Mouse (Mus musculus) left cerebral cortex, adult 18-20 months (tissue): ENCODE data around the gene Wfdc11. TPM values are rescaled to one million over a fixed set of nuclear protein-coding genes. Genes with fewer than 3 reads are reported as not detected.
A peak's percentile ranks its signal among the peaks of the same experiment; 100 is the strongest.
"Not testable (repeated sequence)": the region's sequence is repeated elsewhere in the genome, so short reads cannot be mapped to it uniquely, and the experiment has no call there.

Source experiments
- DNase-seq, 2 experiments: peaks; one replicate each; pipeline ENCODE4 v3.0.0; 2021 to 2022; ENCODE audit warnings: low spot score in 2 of 2, mixed read lengths in 1 of 2
- long read RNA-seq, 2 experiments: library from polyadenylated mRNA; stranded (forward); transcript quantifications; one replicate each; pipeline ENCODE4 v2.0.0; 2021
- total RNA-seq, 2 experiments: library from RNA; stranded (reverse); gene quantifications; 2 replicates each; pipeline ENCODE4 v1.2.3; 2021

The Wfdc11 gene
- not detected for total RNA-seq
- long read RNA-seq, experiment 1: 0 reads
- long read RNA-seq, experiment 2: 0 reads

DNA sequence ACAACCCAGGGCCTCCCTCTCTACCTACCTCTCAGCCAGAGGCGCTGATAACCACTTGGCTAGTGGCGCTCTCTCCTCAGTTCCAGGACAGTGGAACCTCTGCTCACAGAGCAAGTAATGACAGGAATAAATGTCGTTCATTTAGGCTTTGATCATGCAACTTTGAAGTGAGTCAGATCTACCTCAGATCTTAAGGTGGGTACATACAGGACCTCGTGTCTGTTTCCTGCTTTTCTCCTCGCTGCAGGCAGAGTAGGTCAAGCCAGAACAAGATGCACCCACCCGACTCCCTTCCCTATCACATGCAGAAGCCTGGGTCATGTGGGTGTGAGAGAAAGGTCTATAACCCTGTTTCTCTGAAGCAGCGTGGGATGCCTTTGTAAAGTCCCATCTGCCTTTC lies at the start of gene Wfdc11:
Gene Wfdc11, minus strand, starts transcription at position 101 of the 400 bp plus-strand sequence.
- DNase-seq: peak in 1 of 2 experiments; percentile 3

GRCm38 (mm10) chr2:164723276-164723675 lies 49.4 kb upstream of the Wfdc11 start:
- DNase-seq: no peak

- DNase-seq: not testable (repeated sequence)
Observed at GRCm38 (mm10) chr2:164716194-164716786, 42.4 kb upstream of the Wfdc11 start.

DNA sequence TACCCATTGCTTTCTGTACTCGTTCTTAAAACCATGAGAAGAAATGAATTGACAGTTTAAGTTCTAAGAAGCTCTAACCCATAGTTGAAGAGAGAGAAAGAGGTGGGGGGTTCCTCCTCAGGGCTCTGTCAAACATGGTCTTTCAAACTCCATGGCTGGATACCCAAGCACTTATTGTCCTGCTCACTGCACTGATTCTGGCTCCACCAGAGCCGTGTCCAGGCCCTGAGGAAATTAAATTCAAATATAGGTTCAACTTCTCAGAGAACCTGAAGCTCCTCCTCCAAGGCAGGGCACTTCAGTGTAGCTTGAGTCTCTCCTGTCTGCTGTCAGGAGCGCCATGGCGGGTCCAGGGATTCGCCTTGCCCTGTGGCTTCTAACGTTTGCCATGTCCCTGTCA lies 41.1 kb upstream of the Wfdc11 start, which contains the start of gene Spint5:
Gene Spint5, plus strand, starts transcription at position 301 of the 400 bp plus-strand sequence.
- DNase-seq: no peak

- DNase-seq: no peak
Observed at GRCm38 (mm10) chr2:164705991-164706390, 32.1 kb upstream of the Wfdc11 start.

- no peak for DNase-seq
Observed at GRCm38 (mm10) chr2:164705328-164705727, 31.4 kb upstream of the Wfdc11 start.

GRCm38 (mm10) chr2:164704235-164704634 lies 30.3 kb upstream of the Wfdc11 start:
- DNase-seq: no peak

GRCm38 (mm10) chr2:164701761-164702160 lies 27.9 kb upstream of the Wfdc11 start:
- DNase-seq: no peak

DNA sequence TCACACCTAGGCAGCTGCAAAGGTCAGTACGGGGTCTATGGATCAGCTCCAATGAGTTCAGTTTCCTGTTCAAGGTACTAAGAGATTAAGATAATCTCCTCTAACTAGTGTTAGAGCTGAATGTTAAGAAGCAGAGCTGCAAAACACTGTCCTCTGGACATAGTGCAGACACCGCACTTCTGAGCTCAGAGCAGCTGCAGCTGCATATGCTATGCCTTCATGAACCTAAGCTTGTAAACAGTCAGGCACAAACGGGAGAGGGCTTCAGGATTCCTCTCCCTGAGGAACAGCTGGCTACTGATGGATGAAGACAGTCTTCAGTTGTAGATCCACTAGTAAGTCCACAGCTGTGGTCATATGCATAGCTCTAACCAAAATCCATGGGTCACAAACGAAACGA lies 27.1 kb upstream of the Wfdc11 start:
- DNase-seq: no peak

DNA sequence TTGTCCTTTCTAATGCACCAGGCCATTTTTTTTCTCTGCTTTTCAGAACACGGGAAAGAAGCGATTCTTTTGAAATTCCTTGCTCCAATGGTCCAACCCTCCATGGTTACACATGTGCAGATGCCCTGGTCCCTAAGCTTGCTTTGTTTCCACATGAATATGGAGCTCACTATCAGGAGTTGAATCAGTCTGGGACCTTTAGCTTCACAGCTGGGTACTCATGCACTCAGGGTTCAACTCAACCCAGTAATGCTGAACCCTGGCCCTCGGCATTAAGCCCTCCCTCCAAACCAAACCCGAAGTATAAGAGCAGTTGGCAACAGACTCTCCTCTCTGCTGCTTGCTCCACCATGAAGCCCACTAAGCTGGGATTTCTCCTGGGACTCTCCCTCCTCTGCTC lies 24.3 kb upstream of the Wfdc11 start, which contains the start of gene Spint4:
Gene Spint4, plus strand, starts transcription at position 301 of the 400 bp plus-strand sequence.
- no peak for DNase-seq

GRCm38 (mm10) chr2:164684807-164685206 lies 10.9 kb upstream of the Wfdc11 start, which contains the start of gene Wfdc13:
Wfdc13 (plus strand) TSS chr2:164685107.
- no peak for DNase-seq

DNA sequence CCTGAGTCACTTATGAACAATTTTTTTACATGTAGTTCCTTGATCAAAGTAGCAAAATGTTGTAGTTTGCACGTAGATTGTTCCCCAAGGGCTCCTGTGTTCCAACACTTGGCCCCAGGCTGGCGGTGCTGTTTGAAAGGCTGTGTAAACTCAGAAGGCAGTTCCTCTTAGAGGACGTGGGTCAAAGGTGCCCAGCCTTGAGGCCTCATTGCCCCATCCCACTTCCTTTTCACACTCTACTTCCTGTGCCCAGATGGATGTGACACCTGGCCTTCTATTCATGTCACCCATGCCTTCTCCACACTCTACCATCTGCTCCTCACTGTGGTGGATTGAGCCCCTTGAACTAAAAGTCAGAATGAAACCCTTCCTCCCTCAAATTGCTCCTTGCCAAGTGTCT lies 6.0 kb upstream of the Wfdc11 start:
- DNase-seq: no peak

GRCm38 (mm10) chr2:164678848-164679625 lies 5.2 kb upstream of the Wfdc11 start:
- DNase-seq: peak; percentile 42 to 62

DNA sequence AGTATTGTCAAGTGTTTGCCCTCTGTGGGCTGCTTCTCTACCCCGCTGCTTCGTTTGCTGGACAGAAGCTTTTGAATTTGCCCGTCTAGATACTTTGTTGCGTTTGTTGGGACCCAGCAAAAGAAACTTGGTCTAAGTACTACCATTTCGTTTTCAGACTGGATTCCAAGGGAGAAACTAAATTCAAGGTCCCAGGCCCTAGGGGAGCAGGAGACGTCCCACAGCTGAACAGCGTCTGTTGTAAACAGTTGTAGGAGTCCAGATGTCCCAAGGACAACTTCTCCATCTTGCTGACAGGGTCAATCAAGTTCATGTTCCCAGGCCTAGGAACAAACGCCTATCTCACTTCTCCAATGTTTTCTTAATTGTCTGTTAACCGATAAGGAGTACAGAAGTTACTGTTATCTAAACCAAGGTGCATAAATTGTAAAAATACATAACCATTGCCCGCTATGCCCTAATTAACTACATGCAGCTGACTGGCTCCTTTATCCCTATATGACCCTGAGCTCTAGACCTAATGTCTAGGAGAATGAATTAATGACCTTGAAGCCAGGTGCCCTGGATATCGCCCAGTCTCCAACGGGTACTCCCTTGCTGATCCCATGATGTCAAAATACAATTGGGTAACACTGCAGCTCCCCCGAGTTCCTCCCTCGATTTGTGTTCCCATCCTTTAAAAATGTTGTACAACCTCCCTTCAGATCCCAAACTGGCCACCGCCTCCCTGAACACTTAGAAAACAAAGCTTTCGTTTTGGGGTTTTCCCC lies 3.2 kb upstream of the Wfdc11 start:
- no peak for DNase-seq

GRCm38 (mm10) chr2:164676103-164676502 lies 2.2 kb upstream of the Wfdc11 start:
- DNase-seq: no peak

DNA sequence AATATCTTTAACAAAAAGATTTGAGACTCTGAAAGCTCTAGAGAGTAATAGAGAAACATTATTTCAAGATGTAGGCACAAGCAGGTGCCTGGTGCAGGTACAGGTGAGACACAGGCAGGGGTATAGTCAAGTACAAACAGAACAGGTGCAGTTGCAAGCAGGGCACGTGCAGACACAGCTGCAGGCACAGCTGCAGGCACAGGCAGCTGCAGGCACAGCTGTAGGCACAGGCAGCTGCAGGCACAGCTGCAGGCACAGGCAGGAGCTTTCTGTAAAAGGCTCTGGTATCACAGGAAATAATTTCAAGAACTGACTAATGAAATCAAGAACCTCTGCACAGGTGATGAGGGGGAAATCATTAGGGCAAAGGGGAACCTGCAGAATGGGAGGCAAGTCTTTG lies 2.9 kb downstream of the Wfdc11 start:
- DNase-seq: no peak

DNA sequence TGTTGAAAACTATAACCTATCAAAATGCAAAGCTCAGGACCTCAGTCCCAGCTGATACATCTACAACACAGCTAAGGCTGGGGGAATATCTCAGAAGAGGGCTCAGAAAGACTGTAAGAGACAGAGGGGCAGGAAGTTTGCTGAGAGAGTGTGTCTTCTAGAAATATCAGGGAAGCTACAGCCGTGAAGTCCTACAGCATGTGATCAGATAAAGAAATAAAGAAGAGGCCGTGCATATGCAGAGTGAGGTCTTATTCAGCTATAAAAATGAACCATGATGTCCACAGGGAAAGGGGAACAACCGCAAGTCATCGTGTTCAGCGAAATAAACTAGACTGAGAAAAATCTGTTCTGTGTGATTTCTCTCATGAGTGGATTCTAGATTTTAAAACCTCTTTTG lies 3.6 kb downstream of the Wfdc11 start:
- DNase-seq: no peak

GRCm38 (mm10) chr2:164664851-164665250 lies 9.0 kb downstream of the Wfdc11 start:
- DNase-seq: no peak

DNA sequence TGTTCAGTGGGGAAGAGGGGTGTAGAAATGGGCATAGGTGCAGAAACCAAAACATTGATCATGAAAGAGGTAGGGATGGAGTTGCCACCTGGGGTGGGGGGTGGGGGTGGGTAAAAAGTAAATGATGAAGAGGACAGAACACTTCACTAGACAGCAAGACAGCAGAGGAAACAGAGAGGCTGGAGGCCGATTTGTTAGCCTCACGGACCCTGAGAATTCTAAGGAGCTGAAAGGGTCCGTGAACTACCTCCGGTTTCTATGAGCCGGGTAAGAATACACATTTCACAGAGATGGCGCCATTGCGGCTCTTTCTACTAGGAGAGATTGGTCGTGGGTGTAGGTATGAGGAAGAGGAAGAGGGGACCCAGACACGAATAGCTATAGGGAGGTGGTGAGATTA lies 17.4 kb downstream of the Wfdc11 start, which contains the start of gene Wfdc9:
Gene Wfdc9, minus strand, starts transcription at position 101 of the 400 bp plus-strand sequence.
- DNase-seq: no peak

DNA sequence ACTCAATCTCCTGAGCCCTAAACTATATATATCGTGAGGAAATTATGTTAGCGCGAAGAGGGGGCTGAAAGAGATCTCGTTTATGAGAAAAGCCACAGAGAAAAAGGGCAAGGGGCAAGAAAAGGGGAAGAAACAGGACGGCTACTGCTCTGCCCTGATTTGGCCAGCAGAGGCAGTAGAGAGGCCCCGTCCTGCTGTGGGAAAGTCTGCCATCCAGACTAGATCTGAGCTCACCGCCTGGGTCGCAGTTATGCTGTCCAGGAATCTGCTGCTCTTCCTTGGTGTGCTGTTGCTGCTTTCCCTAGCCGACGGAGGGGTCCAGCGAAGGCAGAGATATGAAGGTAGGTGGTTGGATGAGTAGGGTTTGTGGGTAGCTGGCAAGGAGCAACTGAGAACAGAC lies 18.0 kb downstream of the Wfdc11 start, which contains the start of gene Wfdc10:
Gene Wfdc10, plus strand, starts transcription at position 189 of the 400 bp plus-strand sequence.
- peak in 1 of 2 experiments; percentile 35 for DNase-seq
